Mouse (Mus musculus): ENCODE measurements around the gene Foxk1.

DNA sequence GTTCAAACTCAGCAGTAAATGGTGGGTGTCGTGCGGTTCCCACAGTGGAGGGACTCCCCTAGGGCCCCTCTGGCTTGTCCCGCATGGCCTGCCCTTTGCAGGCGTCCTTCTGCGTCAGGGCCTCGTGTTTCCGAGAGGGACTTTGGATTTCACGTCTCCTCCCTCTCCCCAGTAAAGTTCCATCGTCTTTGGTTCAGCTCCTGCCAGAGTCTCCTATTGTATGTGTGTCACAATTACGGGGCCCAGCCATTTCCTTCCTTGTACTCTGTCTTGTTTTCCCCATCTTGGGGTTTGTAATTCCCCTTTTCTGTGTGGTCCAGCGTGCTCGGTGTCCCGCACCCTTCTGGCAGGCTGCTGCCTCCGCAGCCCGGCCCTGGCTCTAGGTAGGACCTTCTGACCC, 42.2 kb downstream of the Foxk1 start:
- no peak for TF ChIP-seq CTCF (IDR thresholded peaks at IDR 0.05; ENCODE audit: extremely low read depth, insufficient read depth, low read length)
- no peak for TF ChIP-seq POLR2A (IDR thresholded peaks at IDR 0.05; ENCODE audit: extremely low read depth, insufficient read depth, low read length)

Measured in cortical plate, adult 2 months (tissue).